Mouse (Mus musculus) heart, embryonic 10.5 days (tissue): Measurements from ENCODE around the gene Slc9a6. TPM values are rescaled to one million over a fixed set of nuclear protein-coding genes. Genes with fewer than 3 reads are reported as not detected.

ENCODE experiments used
- DNase-seq: peaks from one replicate; pipeline ENCODE4 v3.0.0-alpha.2; 2017; ENCODE audit warnings: low spot score
- H3K27ac ChIP-seq: fragments of 300-500 bp; sonication (generic); 2 replicates; pipeline ENCODE4 v1.5.1; 2016; ENCODE audit warnings: mild to moderate bottlenecking
- H3K27me3 ChIP-seq: fragments of 300-500 bp; sonication (generic); 2 replicates; pipeline ENCODE4 v1.6.1; 2016; ENCODE audit warnings: mild to moderate bottlenecking; ENCODE audit not compliant: poor library complexity, insufficient read depth, severe bottlenecking
- H3K36me3 ChIP-seq: fragments of 300-500 bp; sonication (generic); 2 replicates; pipeline ENCODE4 v1.6.1; 2016; ENCODE audit warnings: mild to moderate bottlenecking, moderate library complexity
- H3K4me1 ChIP-seq: fragments of 300-500 bp; sonication (generic); 2 replicates; pipeline ENCODE4 v1.6.1; 2016; ENCODE audit warnings: mild to moderate bottlenecking
- H3K4me3 ChIP-seq: fragments of 300-500 bp; sonication (generic); 2 replicates; pipeline ENCODE4 v1.5.1; 2016; ENCODE audit warnings: mild to moderate bottlenecking, moderate library complexity
- H3K9me3 ChIP-seq: fragments of 300-500 bp; sonication (generic); 2 replicates; pipeline ENCODE4 v1.6.1; 2016; ENCODE audit warnings: mild to moderate bottlenecking, moderate library complexity
- WGBS: fragments of 180-500 bp; shearing (Covaris S2); methylation state at CpG from one replicate; pipeline ENCODE4 v1.1.7; 2016; 5-methylcytosine and 5-hydroxymethylcytosine counted together
- polyA plus RNA-seq: library from polyadenylated mRNA; unstranded; fragments of >200 nt; fragmentation: Nextera tagmentation; extraction: Ambion mirVana; gene quantifications from 2 replicates; pipeline ENCODE4 v1.2.1, GENCODE M21; 2016

Gene Slc9a6
- polyA plus RNA-seq, 1 experiment from 2014 or later: 8.0 TPM

GRCm38 (mm10) chrX:56649549-56650354 is 40.2 kb downstream of the Slc9a6 start:
- no peak for DNase-seq
- no peaks in the 10 kb centered on the region for H3K4me1 ChIP-seq
- H3K27ac ChIP-seq: no peak overlapping the region
- H3K9me3 ChIP-seq: no peaks in the 10 kb centered on the region
- no peaks in the 10 kb centered on the region for H3K27me3 ChIP-seq
- H3K36me3 ChIP-seq: no peaks in the 10 kb centered on the region
- no peak overlapping the region for H3K4me3 ChIP-seq
- 63% methylated on average over 7 of the region's 7 CpGs for WGBS

GRCm38 (mm10) chrX:56650355-56650652 is 40.7 kb downstream of the Slc9a6 start:
- H3K4me3 ChIP-seq: no peak overlapping the region
- H3K4me1 ChIP-seq: no peaks in the 10 kb centered on the region
- H3K27me3 ChIP-seq: no peaks in the 10 kb centered on the region
- no peaks in the 10 kb centered on the region for H3K36me3 ChIP-seq
- 73% methylated on average over 2 of the region's 2 CpGs for WGBS
- no peaks in the 10 kb centered on the region for H3K9me3 ChIP-seq
- DNase-seq: no peak
- H3K27ac ChIP-seq: no peak overlapping the region

- WGBS: 56% methylated on average over 6 of the region's 6 CpGs
- Histone ChIP-seq H3K27me3 (no peaks in the 10 kb centered on the region), H3K27ac (no peak overlapping the region), H3K9me3 (no peaks in the 10 kb centered on the region), H3K4me1 (no peaks in the 10 kb centered on the region), H3K4me3 (no peak overlapping the region), H3K36me3 (no peaks in the 10 kb centered on the region)
- DNase-seq: no peak
Measured at GRCm38 (mm10) chrX:56650885-56651284, 41.3 kb downstream of the Slc9a6 start.

GRCm38 (mm10) chrX:56651738-56652137 is 42.2 kb downstream of the Slc9a6 start:
- 31% methylated on average over 7 of the region's 7 CpGs for WGBS
- H3K27ac ChIP-seq: peak overlapping the region; percentile 22; the same call in 1 of the 2 replicates
- H3K36me3 ChIP-seq: peaks cover 3% of the 10 kb centered on the region; the same call in 1 of the 2 replicates
- no peak for DNase-seq
- H3K4me3 ChIP-seq: no peak overlapping the region
- no peaks in the 10 kb centered on the region for H3K4me1 ChIP-seq
- H3K27me3 ChIP-seq: no peaks in the 10 kb centered on the region
- no peaks in the 10 kb centered on the region for H3K9me3 ChIP-seq

- H3K4me3 ChIP-seq: no peak overlapping the region
- H3K4me1 ChIP-seq: no peaks in the 10 kb centered on the region
- H3K36me3 ChIP-seq: peaks cover 4% of the 10 kb centered on the region; the same call in 1 of the 2 replicates
- H3K9me3 ChIP-seq: no peaks in the 10 kb centered on the region
- no peak for DNase-seq
- 67% methylated on average over 2 of the region's 2 CpGs for WGBS
- H3K27ac ChIP-seq: no peak overlapping the region
- no peaks in the 10 kb centered on the region for H3K27me3 ChIP-seq
Measured at GRCm38 (mm10) chrX:56655686-56656085, 46.1 kb downstream of the Slc9a6 start.

- no peaks in the 10 kb centered on the region for H3K9me3 ChIP-seq
- H3K4me1 ChIP-seq: no peaks in the 10 kb centered on the region
- no peaks in the 10 kb centered on the region for H3K27me3 ChIP-seq
- H3K27ac ChIP-seq: no peak overlapping the region
- no peak for DNase-seq
- H3K36me3 ChIP-seq: peaks cover 4% of the 10 kb centered on the region; the same call in 1 of the 2 replicates
- WGBS: 69% methylated on average over 2 of the region's 2 CpGs
- H3K4me3 ChIP-seq: no peak overlapping the region
Measured at GRCm38 (mm10) chrX:56659286-56659685, 49.7 kb downstream of the Slc9a6 start.

- H3K27me3 ChIP-seq: no peaks in the 10 kb centered on the region
- DNase-seq: no peak
- WGBS: 92% methylated on average over 12 of the region's 12 CpGs
- H3K4me3 ChIP-seq: no peak overlapping the region
- no peak overlapping the region for H3K27ac ChIP-seq
- peaks cover 7% of the 10 kb centered on the region; the same call in 1 of the 2 replicates for H3K4me1 ChIP-seq
- peaks cover 4% of the 10 kb centered on the region; the same call in 1 of the 2 replicates for H3K36me3 ChIP-seq
- H3K9me3 ChIP-seq: no peaks in the 10 kb centered on the region
Measured at GRCm38 (mm10) chrX:56661143-56661542, 51.6 kb downstream of the Slc9a6 start.

- DNase-seq: no peak
- H3K4me1 ChIP-seq: peaks cover 7% of the 10 kb centered on the region; the same call in 1 of the 2 replicates
- H3K27me3 ChIP-seq: no peaks in the 10 kb centered on the region
- no peaks in the 10 kb centered on the region for H3K9me3 ChIP-seq
- H3K27ac ChIP-seq: no peak overlapping the region
- no peak overlapping the region for H3K4me3 ChIP-seq
- no peaks in the 10 kb centered on the region for H3K36me3 ChIP-seq
- WGBS: 84% methylated on average over 6 of the region's 6 CpGs
Measured at GRCm38 (mm10) chrX:56662316-56662715, 52.8 kb downstream of the Slc9a6 start.

- H3K27me3 ChIP-seq: no peaks in the 10 kb centered on the region
- no peaks in the 10 kb centered on the region for H3K9me3 ChIP-seq
- H3K27ac ChIP-seq: no peak overlapping the region
- H3K36me3 ChIP-seq: no peaks in the 10 kb centered on the region
- 82% methylated on average over 4 of the region's 4 CpGs for WGBS
- H3K4me1 ChIP-seq: peaks cover 7% of the 10 kb centered on the region; the same call in 1 of the 2 replicates
- H3K4me3 ChIP-seq: no peak overlapping the region
- DNase-seq: no peak
Measured at GRCm38 (mm10) chrX:56663377-56663776, 53.8 kb downstream of the Slc9a6 start.

GRCm38 (mm10) chrX:56665226-56665973 is 55.8 kb downstream of the Slc9a6 start:
- Histone ChIP-seq H3K9me3 (no peaks in the 10 kb centered on the region), H3K27ac (peak overlapping the region; percentile 47; the same call in 1 of the 2 replicates), H3K4me3 (no peak overlapping the region), H3K36me3 (no peaks in the 10 kb centered on the region), H3K4me1 (peaks cover 7% of the 10 kb centered on the region; the same call in 1 of the 2 replicates), H3K27me3 (no peaks in the 10 kb centered on the region)
- 53% methylated on average over 8 of the region's 8 CpGs for WGBS
- DNase-seq: no peak

GRCm38 (mm10) chrX:56667296-56667695 is 57.7 kb downstream of the Slc9a6 start:
- Histone ChIP-seq H3K9me3 (no peaks in the 10 kb centered on the region), H3K27ac (no peak overlapping the region), H3K27me3 (no peaks in the 10 kb centered on the region), H3K4me3 (no peak overlapping the region), H3K36me3 (no peaks in the 10 kb centered on the region), H3K4me1 (peaks cover 7% of the 10 kb centered on the region; the same call in 1 of the 2 replicates)
- WGBS: 77% methylated on average over 6 of the region's 6 CpGs
- no peak for DNase-seq

GRCm38 (mm10) chrX:56668051-56668450 is 58.5 kb downstream of the Slc9a6 start:
- DNase-seq: no peak
- WGBS: 79% methylated on average over 5 of the region's 5 CpGs
- no peak overlapping the region for H3K27ac ChIP-seq
- peaks cover 7% of the 10 kb centered on the region; the same call in 1 of the 2 replicates for H3K4me1 ChIP-seq
- no peaks in the 10 kb centered on the region for H3K9me3 ChIP-seq
- no peaks in the 10 kb centered on the region for H3K27me3 ChIP-seq
- H3K4me3 ChIP-seq: no peak overlapping the region
- H3K36me3 ChIP-seq: no peaks in the 10 kb centered on the region

- no peaks in the 10 kb centered on the region for H3K9me3 ChIP-seq
- H3K27ac ChIP-seq: no peak overlapping the region
- DNase-seq: no peak
- no peak overlapping the region for H3K4me3 ChIP-seq
- H3K36me3 ChIP-seq: no peaks in the 10 kb centered on the region
- no peaks in the 10 kb centered on the region for H3K27me3 ChIP-seq
- peaks cover 7% of the 10 kb centered on the region; the same call in 1 of the 2 replicates for H3K4me1 ChIP-seq
- 81% methylated on average over 3 of the region's 3 CpGs for WGBS
Measured at GRCm38 (mm10) chrX:56668501-56668900, 58.9 kb downstream of the Slc9a6 start.
